Mouse (Mus musculus): ENCODE data around the gene Lpp. TPM values are rescaled to one million over a fixed set of nuclear protein-coding genes. Genes with fewer than 3 reads are reported as not detected.

Gene Lpp
- polyA plus RNA-seq, 1 experiment from 2014 or later: 46.6 TPM

- no peaks in the 10 kb centered on the region for H3K36me3 ChIP-seq (ENCODE audit: control insufficient read depth, insufficient read depth, low read length)
- no peak overlapping the region for H3K4me2 ChIP-seq (ENCODE audit: low read length)
- H3K27ac ChIP-seq (replicated peaks in 1 of 2; ENCODE audit: control insufficient read depth in 1 of 2, insufficient read depth in 1 of 2, low read depth in 2 of 2, low read length in 2 of 2): no peak overlapping the region
- no peaks in the 10 kb centered on the region for H3K9me3 ChIP-seq (ENCODE audit: control insufficient read depth, low read length)
- no peak overlapping the region for H3K9ac ChIP-seq (ENCODE audit: low read length)
- 92% methylated on average over 9 of the region's 9 CpGs for WGBS
- peaks cover under 1 to 6% of the 10 kb centered on the region in 2 experiments; a peak in 3 of 4 replicates for H3K4me1 ChIP-seq (ENCODE audit: control insufficient read depth in 2 of 2, insufficient read depth in 2 of 2, low read length in 2 of 2)
- H3K4me3 ChIP-seq (ENCODE audit: control insufficient read depth in 1 of 2, insufficient read depth in 1 of 2, low read depth in 1 of 2, low read length in 2 of 2): no peak overlapping the region
- no peaks in the 10 kb centered on the region for H3K27me3 ChIP-seq (ENCODE audit: control insufficient read depth, insufficient read depth, low read length)
- ATAC-seq (ENCODE audit: insufficient number of reproducible peaks, insufficient read depth, low FRiP score, low read depth): no peak
Observed at GRCm38 (mm10) chr16:24966460-24966859, 573.2 kb downstream of the Lpp start.

DNA sequence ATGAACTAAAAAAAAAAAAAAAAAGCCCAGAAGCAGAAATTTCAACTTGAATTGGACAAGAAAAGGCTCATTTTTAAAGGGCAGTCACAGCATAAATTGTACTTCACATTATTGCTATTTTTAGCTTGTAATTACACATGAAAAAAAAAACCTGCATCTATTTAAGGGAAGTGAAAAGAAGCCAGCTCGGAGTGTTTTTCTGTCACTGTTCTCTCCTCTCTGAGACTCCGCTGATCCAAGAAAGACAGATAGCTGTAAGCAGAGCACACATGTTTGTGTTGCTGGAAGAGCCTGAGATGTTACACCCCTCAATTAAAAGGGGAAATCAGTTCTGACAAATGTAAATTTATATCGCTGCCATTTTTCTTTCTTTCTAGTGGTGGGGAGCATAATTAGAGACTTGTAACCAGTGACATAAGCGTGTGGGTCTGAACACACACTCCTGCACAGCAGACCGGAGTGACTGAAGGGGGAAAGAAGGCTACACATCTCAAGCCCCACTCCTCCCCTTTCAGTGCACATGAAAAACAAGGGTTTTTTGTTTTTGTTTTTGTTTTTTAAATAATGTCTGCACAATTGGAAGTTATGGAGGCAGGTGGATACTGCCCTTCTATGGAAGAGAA lies 579.8 kb downstream of the Lpp start:
- Histone ChIP-seq H3K4me3 (ENCODE audit: control insufficient read depth in 1 of 2, insufficient read depth in 1 of 2, low read depth in 1 of 2, low read length in 2 of 2) (no peak overlapping the region), H3K4me2 (ENCODE audit: low read length) (0 out of 2 replicates have a peak overlapping the region, but pooled peaks have one; percentile 4), H3K27ac (replicated peaks in 1 of 2; ENCODE audit: control insufficient read depth in 1 of 2, insufficient read depth in 1 of 2, low read depth in 2 of 2, low read length in 2 of 2) (peak overlapping the region; percentile 48 to 53; a peak in 2 of 4 replicates), H3K9ac (ENCODE audit: low read length) (0 out of 2 replicates have a peak overlapping the region, but pooled peaks have one; percentile 25), H3K27me3 (ENCODE audit: control insufficient read depth, insufficient read depth, low read length) (no peaks in the 10 kb centered on the region), H3K36me3 (ENCODE audit: control insufficient read depth, insufficient read depth, low read length) (peaks cover 24% of the 10 kb centered on the region), H3K4me1 (ENCODE audit: control insufficient read depth in 2 of 2, insufficient read depth in 2 of 2, low read length in 2 of 2) (peaks cover 3 to 10% of the 10 kb centered on the region in 2 experiments; a peak in 3 of 4 replicates), H3K9me3 (ENCODE audit: control insufficient read depth, low read length) (no peaks in the 10 kb centered on the region)
- no peak for ATAC-seq (ENCODE audit: insufficient number of reproducible peaks, insufficient read depth, low FRiP score, low read depth)
- 68% methylated on average over 5 of the region's 5 CpGs for WGBS

GRCm38 (mm10) chr16:24977771-24978170 lies 584.5 kb downstream of the Lpp start:
- Histone ChIP-seq H3K27ac (replicated peaks in 1 of 2; ENCODE audit: control insufficient read depth in 1 of 2, insufficient read depth in 1 of 2, low read depth in 2 of 2, low read length in 2 of 2) (no peak overlapping the region), H3K36me3 (ENCODE audit: control insufficient read depth, insufficient read depth, low read length) (peaks cover 36% of the 10 kb centered on the region), H3K27me3 (ENCODE audit: control insufficient read depth, insufficient read depth, low read length) (no peaks in the 10 kb centered on the region), H3K4me1 (ENCODE audit: control insufficient read depth in 2 of 2, insufficient read depth in 2 of 2, low read length in 2 of 2) (peaks cover under 1 to 6% of the 10 kb centered on the region in 2 experiments; a peak in 2 of 4 replicates), H3K4me2 (ENCODE audit: low read length) (no peak overlapping the region), H3K9me3 (ENCODE audit: control insufficient read depth, low read length) (no peaks in the 10 kb centered on the region), H3K4me3 (ENCODE audit: control insufficient read depth in 1 of 2, insufficient read depth in 1 of 2, low read depth in 1 of 2, low read length in 2 of 2) (no peak overlapping the region), H3K9ac (ENCODE audit: low read length) (no peak overlapping the region)
- WGBS: 100% methylated on average over 1 of the region's 1 CpGs
- no peak for ATAC-seq (ENCODE audit: insufficient number of reproducible peaks, insufficient read depth, low FRiP score, low read depth)

DNA sequence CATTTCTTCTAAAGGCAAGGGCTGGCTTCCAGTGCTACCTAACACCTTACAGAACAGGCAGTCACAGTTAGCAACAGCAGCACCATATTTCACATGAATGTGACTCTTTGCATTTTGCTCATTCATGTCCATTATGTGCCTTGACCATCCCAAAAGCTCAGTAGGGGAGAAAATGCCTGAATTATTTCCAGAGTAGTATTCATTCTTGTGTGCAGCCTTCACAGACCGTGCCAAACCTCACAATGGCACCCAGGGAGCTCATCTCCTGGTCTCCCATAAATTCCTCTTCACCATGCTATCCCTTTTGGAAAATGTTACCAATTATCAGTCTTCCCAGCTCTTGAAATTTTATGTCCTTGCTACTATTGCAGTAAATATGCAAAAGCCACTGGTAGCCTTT lies 584.9 kb downstream of the Lpp start:
- no peak overlapping the region for H3K4me2 ChIP-seq (ENCODE audit: low read length)
- H3K27ac ChIP-seq (replicated peaks in 1 of 2; ENCODE audit: control insufficient read depth in 1 of 2, insufficient read depth in 1 of 2, low read depth in 2 of 2, low read length in 2 of 2): no peak overlapping the region

GRCm38 (mm10) chr16:24979391-24979790 lies 586.1 kb downstream of the Lpp start:
- Histone ChIP-seq H3K4me2 (ENCODE audit: low read length) (no peak overlapping the region), H3K27me3 (ENCODE audit: control insufficient read depth, insufficient read depth, low read length) (no peaks in the 10 kb centered on the region), H3K9ac (ENCODE audit: low read length) (no peak overlapping the region), H3K9me3 (ENCODE audit: control insufficient read depth, low read length) (no peaks in the 10 kb centered on the region), H3K36me3 (ENCODE audit: control insufficient read depth, insufficient read depth, low read length) (peaks cover 36% of the 10 kb centered on the region), H3K4me3 (ENCODE audit: control insufficient read depth in 1 of 2, insufficient read depth in 1 of 2, low read depth in 1 of 2, low read length in 2 of 2) (no peak overlapping the region), H3K4me1 (ENCODE audit: control insufficient read depth in 2 of 2, insufficient read depth in 2 of 2, low read length in 2 of 2) (no peaks in the 10 kb centered on the region), H3K27ac (replicated peaks in 1 of 2; ENCODE audit: control insufficient read depth in 1 of 2, insufficient read depth in 1 of 2, low read depth in 2 of 2, low read length in 2 of 2) (no peak overlapping the region)
- WGBS: 94% methylated on average over 4 of the region's 4 CpGs
- no peak for ATAC-seq (ENCODE audit: insufficient number of reproducible peaks, insufficient read depth, low FRiP score, low read depth)

More for the DNA sequence above, 584.9 kb downstream of the Lpp start:
- Histone ChIP-seq H3K36me3 (ENCODE audit: control insufficient read depth, insufficient read depth, low read length) (peaks cover 36% of the 10 kb centered on the region), H3K4me3 (ENCODE audit: control insufficient read depth in 1 of 2, insufficient read depth in 1 of 2, low read depth in 1 of 2, low read length in 2 of 2) (no peak overlapping the region), H3K27me3 (ENCODE audit: control insufficient read depth, insufficient read depth, low read length) (no peaks in the 10 kb centered on the region), H3K9me3 (ENCODE audit: control insufficient read depth, low read length) (no peaks in the 10 kb centered on the region), H3K9ac (ENCODE audit: low read length) (no peak overlapping the region), H3K4me1 (ENCODE audit: control insufficient read depth in 2 of 2, insufficient read depth in 2 of 2, low read length in 2 of 2) (peaks cover 0 to 2% of the 10 kb centered on the region in 2 experiments; a peak in 1 of 4 replicates)
- 89% methylated on average over 1 of the region's 1 CpGs for WGBS
- no peak for ATAC-seq (ENCODE audit: insufficient number of reproducible peaks, insufficient read depth, low FRiP score, low read depth)

DNA sequence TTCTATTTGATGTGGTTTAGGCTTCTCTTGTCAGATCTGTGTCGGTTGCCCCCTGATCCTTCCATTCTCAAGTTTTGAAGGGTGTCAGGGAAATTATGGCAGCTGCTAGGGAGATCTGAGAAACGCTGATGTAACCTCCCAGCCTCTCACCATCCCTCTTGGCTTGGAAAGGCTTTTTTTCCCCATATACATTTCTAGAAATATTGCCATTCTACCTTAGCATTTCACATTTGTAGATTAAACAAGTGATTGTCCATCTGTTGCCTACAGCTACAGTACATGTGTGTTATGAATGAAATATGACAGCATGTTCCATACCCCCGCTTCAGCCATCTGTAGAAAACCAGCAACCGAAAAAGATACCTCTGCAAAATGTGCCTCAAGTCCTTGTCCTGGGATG lies 589.5 kb downstream of the Lpp start:
- Histone ChIP-seq H3K9me3 (ENCODE audit: control insufficient read depth, low read length) (no peaks in the 10 kb centered on the region), H3K4me1 (ENCODE audit: control insufficient read depth in 2 of 2, insufficient read depth in 2 of 2, low read length in 2 of 2) (peaks cover 0 to 4% of the 10 kb centered on the region in 2 experiments; a peak in 1 of 4 replicates), H3K27ac (replicated peaks in 1 of 2; ENCODE audit: control insufficient read depth in 1 of 2, insufficient read depth in 1 of 2, low read depth in 2 of 2, low read length in 2 of 2) (no peak overlapping the region), H3K9ac (ENCODE audit: low read length) (no peak overlapping the region), H3K27me3 (ENCODE audit: control insufficient read depth, insufficient read depth, low read length) (no peaks in the 10 kb centered on the region), H3K4me2 (ENCODE audit: low read length) (no peak overlapping the region), H3K36me3 (ENCODE audit: control insufficient read depth, insufficient read depth, low read length) (peaks cover 30% of the 10 kb centered on the region), H3K4me3 (ENCODE audit: control insufficient read depth in 1 of 2, insufficient read depth in 1 of 2, low read depth in 1 of 2, low read length in 2 of 2) (no peak overlapping the region)
- WGBS: 76% methylated on average over 4 of the region's 4 CpGs
- no peak for ATAC-seq (ENCODE audit: insufficient number of reproducible peaks, insufficient read depth, low FRiP score, low read depth)

GRCm38 (mm10) chr16:24990331-24990730 lies 597.0 kb downstream of the Lpp start:
- ATAC-seq (ENCODE audit: insufficient number of reproducible peaks, insufficient read depth, low FRiP score, low read depth): 0 out of 2 replicates have a peak, but pooled peaks have one; percentile 35
- H3K27me3 ChIP-seq (ENCODE audit: control insufficient read depth, insufficient read depth, low read length): no peaks in the 10 kb centered on the region
- no peak overlapping the region for H3K4me3 ChIP-seq (ENCODE audit: control insufficient read depth in 1 of 2, insufficient read depth in 1 of 2, low read depth in 1 of 2, low read length in 2 of 2)
- 0 out of 2 replicates have a peak overlapping the region, but pooled peaks have one; percentile 1 for H3K9ac ChIP-seq (ENCODE audit: low read length)
- no peaks in the 10 kb centered on the region for H3K9me3 ChIP-seq (ENCODE audit: control insufficient read depth, low read length)
- H3K4me2 ChIP-seq (ENCODE audit: low read length): peak overlapping the region; percentile 7; the same call in 1 of the 2 replicates
- peaks cover 7% of the 10 kb centered on the region; the same call in 1 of the 2 replicates for H3K36me3 ChIP-seq (ENCODE audit: control insufficient read depth, insufficient read depth, low read length)
- WGBS: 37% methylated on average over 11 of the region's 11 CpGs
- peaks cover 6 to 16% of the 10 kb centered on the region in 2 experiments for H3K4me1 ChIP-seq (ENCODE audit: control insufficient read depth in 2 of 2, insufficient read depth in 2 of 2, low read length in 2 of 2)
- H3K27ac ChIP-seq (replicated peaks in 1 of 2; ENCODE audit: control insufficient read depth in 1 of 2, insufficient read depth in 1 of 2, low read depth in 2 of 2, low read length in 2 of 2): peak overlapping the region; percentile 12 to 34; a peak in 2 of 4 replicates

Data from heart, embryonic 14.5 days (tissue).